Mouse (Mus musculus) regulatory T cell (primary cell): ENCODE data around the gene Nmrk2.
"Not testable (repeated sequence)": the region's sequence is repeated elsewhere in the genome, so short reads cannot be mapped to it uniquely, and the experiment has no call there.

ENCODE experiments used
- in situ Hi-C: fragments of 300-600 bp; cut with MboI, MseI; formaldehyde crosslinking; loops from one replicate; pipeline ENCODE4 v1.15.1; 2025; ENCODE audit warnings: high pct_unique_total_duplicates

Gene Nmrk2

DNA sequence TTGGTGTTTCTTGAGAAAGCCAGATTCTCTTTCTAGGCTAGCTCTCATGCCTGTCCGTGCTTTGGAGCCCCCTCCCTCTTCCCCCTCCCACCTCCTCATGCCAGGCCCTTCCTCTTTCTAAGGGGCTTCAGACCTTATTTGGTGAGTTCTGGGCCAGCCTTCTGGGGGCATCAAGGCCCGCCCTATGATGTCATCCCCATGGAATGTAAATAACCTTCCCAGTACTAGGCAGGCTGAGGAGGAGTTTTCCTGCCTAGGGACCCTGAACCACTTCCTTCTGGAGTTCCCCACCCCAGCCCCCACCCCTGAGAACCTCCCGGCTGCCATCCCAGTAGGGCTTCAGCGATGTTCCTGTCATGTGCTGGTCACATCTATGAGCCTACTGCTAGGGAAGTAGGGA lies 17.1 kb downstream of the Nmrk2 start:
- in situ Hi-C loops: no loop called here

DNA sequence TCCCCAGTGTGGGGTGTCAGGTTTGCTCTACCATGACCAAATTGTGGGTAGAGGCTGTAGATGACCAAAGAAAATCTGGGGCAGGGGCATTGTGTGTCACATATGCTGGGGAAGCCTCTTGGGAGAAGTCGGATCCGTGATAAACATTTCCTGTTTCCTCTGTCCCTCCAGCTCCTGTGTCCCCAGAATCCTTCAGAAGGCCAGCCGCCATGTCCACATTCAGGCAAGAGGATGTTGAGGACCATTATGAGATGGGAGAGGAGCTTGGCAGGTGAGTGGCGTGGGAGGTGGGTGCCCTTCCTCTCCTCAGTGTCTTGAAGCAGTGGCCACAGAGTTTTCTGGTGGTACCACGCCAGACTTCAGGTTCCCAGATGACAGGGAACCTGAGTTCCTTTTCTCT lies 18.0 kb downstream of the Nmrk2 start, which contains the start of gene 4930442H23Rik:
4930442H23Rik (minus strand) TSS at position 45 of the 400 bp plus-strand sequence.
- in situ Hi-C loops: no loop called here

DNA sequence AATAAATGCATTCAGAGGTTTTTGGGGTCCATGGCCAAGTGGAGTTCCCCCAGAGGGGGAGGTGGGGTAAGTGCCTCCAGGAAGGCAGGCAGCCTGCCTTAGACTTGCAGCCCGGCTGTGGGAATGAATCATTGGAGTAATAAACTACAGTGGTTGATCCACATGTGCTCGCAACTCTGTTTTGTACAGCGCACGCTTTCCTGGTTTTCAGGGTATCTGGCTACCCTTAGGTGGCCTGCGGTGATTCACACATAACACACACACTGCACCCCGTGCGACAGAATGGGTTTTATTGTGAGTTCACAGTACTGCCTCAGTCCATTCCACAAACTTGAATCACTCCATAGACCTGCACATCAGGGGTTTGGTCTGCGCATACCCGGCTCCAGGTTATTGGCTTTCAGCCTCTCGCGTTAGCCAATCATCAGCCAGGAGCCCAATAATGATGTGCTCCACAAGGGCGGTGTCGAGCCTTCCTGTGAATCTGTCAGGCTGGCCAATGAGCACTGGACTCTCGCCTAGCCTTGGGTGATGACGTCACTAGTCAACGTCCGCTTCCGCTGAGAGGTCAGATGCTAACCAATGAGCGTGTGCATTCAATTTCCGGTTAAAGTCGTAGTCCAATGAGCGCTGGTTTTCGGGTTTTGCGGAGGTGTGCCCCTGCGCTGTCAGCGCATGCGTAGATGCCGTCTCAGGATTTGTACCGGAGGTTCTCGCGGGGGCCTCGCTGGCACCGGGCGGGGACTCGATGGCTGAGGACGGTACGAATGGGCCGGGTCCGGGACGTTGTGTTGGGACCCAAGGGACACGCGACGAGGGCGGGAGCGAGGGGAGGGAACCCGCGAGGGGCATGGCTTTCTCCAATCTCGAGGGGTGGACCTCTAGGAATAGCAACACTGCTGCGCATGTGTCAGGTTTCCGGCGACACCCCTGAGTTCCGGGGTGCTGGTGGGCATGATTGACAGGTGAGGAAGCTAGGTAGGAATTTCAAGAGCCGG lies 19.2 kb downstream of the Nmrk2 start, which contains the start of gene Dapk3:
Dapk3 (plus strand) TSS at position 670 of the 998 bp plus-strand sequence.
- in situ Hi-C loops: no loop called here

DNA sequence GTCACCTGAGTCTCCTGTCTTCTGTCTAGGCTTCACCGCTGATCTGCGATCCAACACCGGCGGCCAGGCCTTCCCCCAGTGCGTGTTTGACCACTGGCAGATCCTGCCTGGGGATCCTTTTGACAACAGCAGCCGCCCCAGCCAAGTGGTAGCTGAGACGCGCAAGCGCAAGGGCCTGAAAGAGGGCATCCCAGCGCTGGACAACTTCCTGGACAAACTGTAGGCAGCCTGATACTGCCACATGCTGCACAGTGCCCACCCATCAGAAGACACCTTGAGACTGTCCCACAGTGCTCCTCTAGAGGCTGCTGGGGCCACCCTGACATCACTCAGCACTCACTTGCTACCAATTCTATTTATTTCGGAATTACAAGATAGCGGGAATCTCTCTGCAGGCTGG lies 20.0 kb downstream of the Nmrk2 start:
- in situ Hi-C loops: not testable (repeated sequence)

DNA sequence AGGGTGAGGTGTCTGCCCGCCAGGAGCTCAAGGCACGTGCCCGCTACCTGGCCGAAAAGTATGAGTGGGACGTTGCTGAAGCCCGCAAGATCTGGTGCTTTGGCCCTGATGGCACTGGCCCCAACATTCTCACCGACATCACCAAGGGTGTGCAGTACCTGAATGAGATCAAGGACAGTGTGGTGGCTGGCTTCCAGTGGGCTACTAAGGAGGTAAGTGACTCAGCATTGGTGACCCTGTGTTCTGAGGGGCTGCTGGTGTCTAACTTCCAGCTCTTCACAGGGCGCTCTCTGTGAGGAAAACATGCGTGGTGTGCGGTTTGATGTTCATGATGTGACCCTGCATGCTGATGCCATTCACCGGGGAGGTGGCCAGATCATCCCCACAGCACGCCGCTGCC lies 20.9 kb downstream of the Nmrk2 start:
- in situ Hi-C loops: no loop called here

DNA sequence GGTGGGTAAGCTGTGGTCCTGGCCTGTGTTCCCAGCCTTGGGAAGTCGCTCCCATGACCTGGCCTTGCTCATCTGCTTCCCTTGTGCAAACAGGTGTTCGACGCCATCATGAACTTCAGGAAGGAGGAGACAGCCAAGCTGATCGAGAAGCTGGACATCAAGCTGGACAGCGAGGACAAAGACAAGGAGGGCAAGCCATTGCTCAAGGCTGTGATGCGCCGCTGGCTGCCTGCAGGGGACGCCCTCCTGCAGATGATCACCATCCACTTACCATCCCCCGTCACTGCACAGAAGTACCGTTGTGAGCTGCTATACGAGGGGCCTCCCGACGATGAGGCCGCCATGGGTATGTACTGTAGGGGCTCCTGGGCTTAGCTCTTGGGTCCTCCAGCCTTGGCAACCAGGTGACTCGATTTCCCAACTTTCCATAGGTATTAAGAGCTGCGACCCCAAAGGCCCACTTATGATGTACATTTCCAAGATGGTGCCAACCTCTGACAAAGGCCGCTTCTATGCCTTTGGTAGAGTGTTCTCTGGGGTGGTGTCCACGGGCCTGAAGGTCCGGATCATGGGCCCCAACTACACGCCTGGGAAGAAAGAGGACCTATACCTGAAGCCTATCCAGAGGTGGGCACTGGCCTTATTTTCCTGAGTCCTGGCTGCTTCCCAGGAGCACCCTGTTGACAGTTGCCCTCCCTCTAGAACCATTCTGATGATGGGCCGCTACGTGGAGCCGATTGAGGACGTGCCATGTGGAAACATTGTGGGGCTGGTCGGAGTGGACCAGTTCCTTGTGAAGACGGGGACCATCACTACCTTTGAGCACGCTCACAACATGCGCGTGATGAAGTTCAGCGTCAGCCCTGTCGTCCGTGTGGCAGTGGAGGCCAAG lies 22.2 kb downstream of the Nmrk2 start:
- in situ Hi-C loops: loop anchor here (5.0 to 10.0 kb wide), 2 partner anchors 42 to 1325 kb away; partner anchors contain the start of genes Ptbp1 and Zbtb7a

DNA sequence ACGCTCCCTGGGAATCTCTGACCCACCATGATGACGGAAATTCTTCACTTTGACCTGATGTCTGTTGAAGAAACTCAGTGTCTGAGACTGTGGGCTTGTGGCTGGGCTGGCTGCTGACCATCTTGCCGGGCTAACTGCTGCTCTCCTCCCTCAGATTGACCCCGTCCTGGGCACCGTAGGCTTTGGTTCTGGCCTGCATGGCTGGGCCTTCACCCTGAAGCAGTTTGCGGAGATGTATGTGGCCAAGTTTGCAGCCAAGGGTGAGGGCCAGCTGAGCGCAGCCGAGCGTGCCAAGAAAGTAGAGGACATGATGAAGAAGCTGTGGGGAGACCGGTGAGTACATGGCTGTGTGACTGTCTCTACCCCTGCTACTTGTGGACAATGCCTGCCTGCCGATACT lies 22.9 kb downstream of the Nmrk2 start:
- in situ Hi-C loops: loop anchor here (5.0 to 10.0 kb wide), 2 partner anchors 42 to 1324 kb away; partner anchors contain the start of genes Ptbp1 and Zbtb7a

DNA sequence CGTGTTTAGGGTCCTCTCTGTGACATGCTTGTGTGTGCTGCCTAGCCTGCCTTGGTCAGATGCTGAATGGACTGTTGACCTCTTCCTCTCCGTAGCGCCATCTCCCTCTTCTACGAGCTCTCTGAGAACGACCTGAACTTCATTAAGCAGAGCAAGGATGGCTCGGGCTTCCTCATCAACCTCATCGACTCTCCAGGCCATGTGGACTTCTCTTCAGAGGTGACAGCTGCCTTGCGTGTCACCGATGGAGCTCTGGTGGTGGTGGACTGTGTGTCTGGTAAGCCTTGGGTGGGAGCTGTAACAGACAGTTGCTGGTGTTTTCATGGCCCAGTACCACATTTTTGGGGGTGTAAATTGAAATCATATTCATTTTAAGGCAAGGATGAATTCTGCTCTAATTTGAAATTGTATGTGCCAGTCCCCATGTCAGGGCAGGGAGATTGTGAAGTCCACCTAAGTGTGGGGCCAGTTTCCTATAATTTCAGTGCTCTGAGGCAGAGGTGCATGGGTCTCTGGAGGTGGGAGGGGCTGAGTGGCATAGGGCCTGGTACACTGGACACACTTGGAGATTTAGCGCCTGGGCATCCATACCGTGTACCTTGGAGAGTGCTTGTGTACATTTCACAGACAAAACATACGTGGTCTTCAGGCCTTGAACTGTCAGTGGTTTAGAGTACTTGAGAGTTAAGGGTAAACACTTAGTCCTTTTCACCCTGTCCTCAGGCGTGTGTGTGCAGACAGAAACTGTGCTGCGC lies 23.7 kb downstream of the Nmrk2 start:
- in situ Hi-C loops: loop anchor here (5.0 to 10.0 kb wide), 2 partner anchors 41 to 1323 kb away; partner anchors contain the start of genes Ptbp1 and Zbtb7a

DNA sequence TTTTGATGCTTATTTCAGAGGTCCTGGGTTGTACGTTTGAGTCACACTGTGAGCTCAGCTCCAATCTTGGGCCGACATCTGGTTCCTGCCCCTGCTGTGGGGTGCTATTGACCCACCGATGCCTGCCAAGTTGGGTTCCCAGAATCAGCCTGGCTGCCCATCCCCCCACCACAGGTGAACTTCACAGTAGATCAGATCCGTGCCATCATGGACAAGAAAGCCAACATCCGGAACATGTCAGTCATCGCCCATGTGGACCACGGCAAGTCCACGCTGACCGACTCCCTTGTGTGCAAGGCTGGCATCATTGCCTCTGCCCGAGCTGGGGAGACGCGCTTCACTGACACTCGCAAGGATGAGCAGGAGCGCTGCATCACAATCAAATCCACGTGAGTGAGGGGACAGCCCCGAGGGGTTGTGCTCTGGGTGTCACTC lies 24.3 kb downstream of the Nmrk2 start:
- in situ Hi-C loops: loop anchor here (5.0 to 10.0 kb wide), 2 partner anchors 40 to 1323 kb away; partner anchors contain the start of genes Ptbp1 and Zbtb7a

DNA sequence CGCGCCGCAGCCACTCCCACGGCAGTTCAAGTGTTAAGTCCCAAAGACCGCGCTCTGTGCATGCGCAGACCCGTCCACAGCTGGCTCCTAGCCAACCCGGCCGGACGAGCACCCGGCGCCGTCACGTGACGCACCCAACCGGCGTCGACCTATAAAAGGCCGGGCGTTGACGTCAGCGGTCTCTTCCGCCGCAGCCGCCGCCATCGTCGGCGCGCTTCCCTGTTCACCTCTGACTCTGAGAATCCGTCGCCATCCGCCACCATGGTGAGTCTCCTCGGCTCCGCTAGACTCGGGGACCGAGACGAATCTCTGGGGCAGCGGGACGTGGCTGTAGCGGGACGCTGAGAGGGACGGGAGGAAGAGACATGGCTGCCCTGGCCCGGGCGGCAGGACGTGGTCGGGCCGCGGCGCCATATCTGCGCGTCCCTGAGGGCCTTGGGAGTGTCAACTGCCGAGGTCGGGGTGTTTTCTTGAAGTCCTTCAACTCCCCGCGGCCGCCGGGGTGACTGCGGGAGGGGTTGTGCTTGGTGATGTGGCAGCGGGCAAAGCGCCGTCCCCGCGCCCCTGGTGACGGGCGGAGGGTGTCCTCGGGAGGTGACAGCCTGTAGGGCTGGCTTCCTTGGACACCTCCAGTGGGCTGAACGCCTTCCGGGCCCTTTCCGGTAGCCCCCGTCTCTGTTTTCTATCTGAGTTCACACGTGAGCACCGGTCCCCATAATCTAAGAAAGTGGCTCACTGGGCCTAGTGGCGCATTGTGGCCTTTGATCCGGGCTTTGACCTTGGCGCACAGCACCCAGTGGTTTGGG lies 25.2 kb downstream of the Nmrk2 start, which contains the start of gene Eef2:
Eef2 (plus strand) TSS at position 166 of the 806 bp plus-strand sequence.
- in situ Hi-C loops: loop anchor here (5.0 to 10.0 kb wide), 2 partner anchors 39 to 1322 kb away; partner anchors contain the start of genes Ptbp1 and Zbtb7a

DNA sequence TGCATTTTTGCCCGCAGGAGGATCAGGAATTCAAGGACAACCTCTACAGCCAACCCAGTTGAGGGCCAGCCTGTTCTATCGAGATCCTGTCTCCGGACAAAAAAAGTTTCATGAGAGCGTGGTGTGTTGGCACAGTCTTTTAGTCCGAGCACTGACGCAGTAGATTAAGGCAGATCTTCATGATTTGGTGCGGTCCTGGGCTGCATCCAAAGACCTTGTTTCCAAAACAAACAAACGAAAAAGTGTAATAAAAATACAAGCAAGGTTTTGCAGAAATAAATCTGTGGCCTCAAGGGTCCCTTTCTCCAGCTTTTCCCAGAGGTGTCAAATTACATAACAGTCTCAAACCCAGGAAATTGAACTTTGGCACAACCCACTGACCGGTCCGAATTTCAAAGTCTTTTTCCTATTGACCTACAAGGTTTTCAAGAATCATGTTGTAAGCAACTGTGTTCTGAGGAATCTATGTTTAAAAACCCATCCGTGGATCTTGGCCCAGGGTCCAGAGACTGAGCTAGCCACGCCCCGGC lies 25.9 kb downstream of the Nmrk2 start:
- in situ Hi-C loops: loop anchor here (5.0 to 10.0 kb wide), 2 partner anchors 39 to 1321 kb away; partner anchors contain the start of genes Ptbp1 and Zbtb7a

DNA sequence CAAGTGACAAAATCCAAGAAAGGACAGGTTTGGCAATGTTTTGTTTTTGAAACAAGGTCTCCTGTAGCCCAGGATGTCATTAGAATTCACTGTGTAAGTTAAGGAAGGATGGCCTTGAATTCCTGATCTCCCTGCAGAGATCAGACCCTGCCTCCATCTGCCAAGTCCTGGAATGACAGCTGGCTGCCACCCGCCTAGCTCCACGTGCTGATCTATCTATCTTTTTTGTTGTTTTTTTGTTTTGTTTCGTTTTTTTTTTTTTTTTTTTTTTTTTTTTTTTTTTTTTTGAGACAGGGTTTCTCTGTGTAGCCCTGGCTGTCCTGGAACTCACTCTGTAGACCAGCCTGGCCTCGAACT lies 26.5 kb downstream of the Nmrk2 start:
- in situ Hi-C loops: loop anchor here (5.0 to 10.0 kb wide), 2 partner anchors 38 to 1321 kb away; partner anchors contain the start of genes Ptbp1 and Zbtb7a

DNA sequence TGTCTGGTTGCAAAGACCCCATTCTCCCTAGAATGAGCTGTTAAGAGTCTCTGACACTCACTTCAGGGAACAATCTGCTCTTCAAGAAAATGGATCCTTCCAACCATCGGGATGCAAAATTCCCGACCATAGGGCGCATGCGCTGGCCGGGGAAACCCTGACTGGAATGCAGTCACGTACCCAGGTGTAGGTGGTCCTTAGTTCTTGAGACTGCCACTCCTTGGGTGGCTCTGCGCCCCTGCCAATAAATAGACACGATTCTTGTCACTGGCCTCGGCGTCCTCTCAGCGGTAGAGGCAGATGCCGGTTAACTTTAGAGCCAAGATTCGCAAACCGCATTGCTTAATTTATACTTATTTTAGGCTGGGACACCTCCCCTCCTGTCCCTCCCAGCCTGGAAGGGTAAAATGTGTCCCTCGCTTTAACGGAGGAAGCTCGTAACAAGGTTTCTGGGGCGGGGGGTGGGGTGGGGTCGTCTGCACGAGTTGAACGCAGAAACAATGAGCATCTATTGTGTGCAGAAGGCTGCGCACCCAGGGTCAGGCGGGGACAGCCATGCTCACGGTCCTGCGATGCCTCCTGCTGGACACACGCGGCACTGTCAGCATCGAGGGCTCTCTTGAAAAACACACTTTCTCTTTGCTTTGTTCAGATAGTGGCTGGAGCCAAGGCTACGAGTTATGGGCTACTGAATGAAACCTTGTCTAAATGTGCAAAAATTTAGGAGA lies 27.1 kb downstream of the Nmrk2 start:
- in situ Hi-C loops: loop anchor here (5.0 to 10.0 kb wide), 2 partner anchors 37 to 1320 kb away; partner anchors contain the start of genes Ptbp1 and Zbtb7a

DNA sequence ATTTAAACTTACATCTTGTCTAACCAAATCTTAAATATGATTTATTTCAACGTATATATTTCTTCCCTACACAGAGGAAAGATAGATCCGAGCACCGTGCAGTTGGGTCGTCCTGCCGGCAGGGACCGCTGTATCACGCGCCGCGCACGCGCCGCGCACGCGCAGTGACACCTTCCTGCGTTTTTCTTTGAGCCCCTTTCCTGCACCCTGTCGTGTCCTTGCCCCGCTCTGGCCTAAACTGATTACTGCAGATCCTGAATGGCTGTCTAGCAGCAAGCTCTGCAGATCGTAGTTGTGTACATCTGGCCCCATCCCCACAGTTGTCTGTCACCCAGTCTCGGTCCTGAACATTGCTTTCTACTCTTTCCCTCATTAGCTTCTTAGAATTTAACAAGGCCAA lies 28.7 kb downstream of the Nmrk2 start:
- in situ Hi-C loops: loop anchor here (10.0 kb wide), 1 partner anchor 1318 kb away; the partner anchor contains the start of gene Ptbp1

DNA sequence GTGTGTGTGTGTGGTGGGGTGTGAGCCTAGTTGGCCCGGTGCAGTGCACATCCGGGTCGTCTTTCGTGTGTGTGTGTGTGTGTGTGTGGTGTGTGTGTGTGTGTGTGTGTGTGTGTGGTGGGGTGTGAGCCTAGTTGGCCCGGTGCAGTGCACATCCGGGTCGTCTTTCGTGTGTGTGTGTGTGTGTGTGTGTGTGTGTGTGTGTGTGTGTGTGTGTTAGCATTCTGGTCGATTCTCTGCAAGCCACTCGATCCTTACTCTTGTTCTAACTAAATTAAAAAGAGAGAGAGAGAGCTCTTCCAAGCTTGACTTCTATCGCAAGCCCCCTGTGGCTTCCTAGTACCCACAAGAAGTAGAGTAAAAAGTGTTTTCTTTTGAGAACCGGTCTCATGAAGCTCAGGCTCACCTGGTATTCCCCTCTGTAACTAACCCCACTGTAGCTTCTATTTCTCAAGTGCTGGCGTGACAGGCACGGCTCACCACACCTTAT lies 32.4 kb downstream of the Nmrk2 start:
- in situ Hi-C loops: not testable (repeated sequence)

DNA sequence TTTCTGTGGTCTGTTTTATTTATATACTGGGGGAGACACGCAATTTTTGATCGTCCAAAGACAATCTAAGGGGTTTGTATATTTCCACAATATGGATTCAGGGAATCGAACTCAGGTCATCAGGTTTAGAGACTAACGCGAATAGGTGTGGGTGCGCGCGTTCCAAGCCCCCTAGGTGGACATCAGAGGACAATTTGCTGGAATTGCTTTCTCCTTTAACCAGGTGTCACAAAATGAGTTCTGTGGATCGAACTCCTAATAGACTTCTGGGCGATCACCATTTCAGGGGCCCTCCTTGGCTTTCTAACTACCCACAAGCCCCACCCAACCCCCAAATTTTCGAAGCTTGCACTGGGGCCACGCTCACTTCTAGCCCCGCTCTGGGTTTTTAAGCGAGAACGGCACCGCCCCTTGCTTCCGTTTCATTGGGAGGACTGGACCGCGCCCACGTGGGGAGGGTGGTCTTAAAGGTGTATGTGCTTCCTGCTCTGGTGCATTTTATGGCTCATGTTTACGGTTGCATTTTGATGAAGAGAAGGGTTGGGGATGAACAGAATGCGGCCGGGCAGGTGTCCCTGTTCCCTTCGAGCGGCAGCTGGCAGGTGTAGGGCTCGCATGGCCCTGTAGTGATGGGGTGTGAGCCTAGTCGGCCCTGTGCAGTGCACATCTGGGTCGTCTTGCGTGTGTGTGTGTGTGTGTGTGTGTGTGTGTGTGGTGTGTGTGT lies 33.2 kb downstream of the Nmrk2 start:
- in situ Hi-C loops: no loop called here

DNA sequence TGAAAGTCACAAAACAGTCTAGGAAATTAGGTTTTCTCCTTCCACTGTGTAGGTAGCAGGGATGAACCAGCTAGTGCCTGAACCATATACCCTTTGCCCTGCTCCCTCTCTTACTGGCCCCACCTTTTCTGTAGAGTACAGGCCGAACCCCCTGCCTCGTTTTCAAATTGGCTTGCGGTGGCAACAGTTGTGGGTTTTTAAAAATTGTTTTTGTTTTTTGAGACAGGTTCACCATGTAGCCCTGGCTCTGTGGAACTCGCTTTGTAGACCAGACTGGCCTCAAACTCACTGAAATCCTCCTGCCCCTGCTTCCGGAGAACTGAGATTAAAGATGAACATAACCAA lies 33.8 kb downstream of the Nmrk2 start:
- in situ Hi-C loops: no loop called here
